Mouse (Mus musculus) E14TG2a.4 (cell line): Measurements from ENCODE around the gene Rimkla.

ENCODE experiments used
- CTCF ChIP-seq: conservative IDR thresholded peaks from 2 replicates; pipeline ENCODE4 v1.5.1; 2014; ENCODE audit warnings: low read length
- POU5F1 ChIP-seq: IDR thresholded peaks from 2 replicates; pipeline ENCODE4 v1.6.1; 2014; ENCODE audit warnings: low read length, borderline replicate concordance

- TF ChIP-seq CTCF (no peak), POU5F1 (no peak)
Observed at GRCm38 (mm10) chr4:119437936-119438335, 54.5 kb downstream of the Rimkla start.
